Mouse (Mus musculus): Measurements from ENCODE around the gene Bloc1s6. TPM values are rescaled to one million over a fixed set of nuclear protein-coding genes. Genes with fewer than 3 reads are reported as not detected.

Gene Bloc1s6
- 10 to 100 TPM; 36.3 to 66.5 TPM for polyA plus RNA-seq (2017; shearing (Covaris generic))

- ATAC-seq, result peak; percentile 88
Observed at GRCm38 (mm10) chr2:122737894-122738830, at the start of gene Bloc1s6. Bloc1s6 (plus strand) TSS chr2:122738503.

DNA sequence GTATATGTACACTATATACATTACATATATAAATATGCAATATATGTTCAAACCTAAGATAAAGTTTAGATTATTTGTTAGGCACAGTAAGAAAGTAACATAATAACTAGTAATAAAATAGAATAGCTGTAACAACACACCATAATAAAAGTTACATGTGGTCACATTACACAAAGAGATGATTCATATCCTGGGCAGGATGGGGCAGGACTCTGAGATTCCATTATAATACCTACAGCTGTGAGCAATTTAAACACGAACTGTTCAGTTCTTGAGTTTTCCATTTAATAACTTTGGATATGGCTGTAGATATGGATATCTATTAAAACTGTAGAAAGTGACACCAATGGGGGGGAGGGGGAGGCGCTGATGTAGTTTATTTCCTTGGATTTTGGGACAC, 40.8 kb upstream of the Bloc1s6 start:
- no peak for ATAC-seq

DNA sequence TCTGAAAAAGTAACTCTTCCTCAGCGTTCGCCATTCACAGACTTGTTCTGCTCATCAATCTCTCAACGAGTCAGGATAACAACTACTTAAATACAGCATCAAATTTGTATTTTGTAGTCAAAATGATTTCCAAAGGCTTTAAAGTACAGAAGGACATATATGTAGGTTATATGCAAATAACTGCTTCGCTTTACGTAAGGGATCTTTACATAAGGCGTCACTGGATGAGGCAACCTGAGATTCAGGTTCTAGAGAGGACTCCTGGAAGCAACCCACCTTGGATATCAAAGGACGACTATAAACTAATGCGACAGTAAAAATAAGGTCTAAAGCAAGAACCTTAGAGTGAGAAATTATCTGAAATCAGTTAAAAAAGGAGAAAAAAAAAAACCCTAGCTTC, 37.3 kb upstream of the Bloc1s6 start:
- no peak for ATAC-seq

- ATAC-seq, result peak; percentile 59
Observed at GRCm38 (mm10) chr2:122701871-122702180, 36.5 kb upstream of the Bloc1s6 start.

- peak; percentile 65 for ATAC-seq
Observed at GRCm38 (mm10) chr2:122702181-122703036, 35.9 kb upstream of the Bloc1s6 start, which contains the start of gene Slc30a4. Slc30a4 (minus strand) TSS chr2:122702663.

GRCm38 (mm10) chr2:122704572-122704971, 33.7 kb upstream of the Bloc1s6 start:
- no peak for ATAC-seq

GRCm38 (mm10) chr2:122708080-122708479, 30.2 kb upstream of the Bloc1s6 start:
- no peak for ATAC-seq

- ATAC-seq, result no peak
Observed at GRCm38 (mm10) chr2:122709156-122709555, 29.1 kb upstream of the Bloc1s6 start.

- peak; percentile 34 for ATAC-seq
Observed at GRCm38 (mm10) chr2:122711911-122712310, 26.4 kb upstream of the Bloc1s6 start.

DNA sequence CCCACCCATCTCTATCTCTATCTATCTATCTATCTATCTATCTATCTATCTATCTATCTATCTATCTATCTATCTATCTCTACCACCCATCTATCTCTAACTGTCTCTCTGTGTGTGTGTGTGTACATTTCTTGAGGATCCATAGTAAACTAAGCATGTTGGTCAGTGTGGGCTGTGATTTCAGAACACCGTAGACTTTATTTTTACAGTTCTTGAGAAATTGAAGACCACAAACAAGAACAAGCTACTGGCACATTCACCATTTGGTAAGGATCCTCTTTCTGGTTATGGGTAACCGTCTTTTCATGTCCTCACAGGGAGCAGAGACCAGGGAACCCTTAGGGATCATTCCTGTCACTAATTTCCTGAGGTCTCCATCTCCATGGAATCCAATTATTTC, 25.5 kb upstream of the Bloc1s6 start:
- no peak for ATAC-seq

GRCm38 (mm10) chr2:122715148-122715692, 23.1 kb upstream of the Bloc1s6 start:
- no peak for ATAC-seq

- no peak for ATAC-seq
Observed at GRCm38 (mm10) chr2:122716301-122716842, 21.9 kb upstream of the Bloc1s6 start.

GRCm38 (mm10) chr2:122719232-122719631, 19.1 kb upstream of the Bloc1s6 start:
- no peak for ATAC-seq

GRCm38 (mm10) chr2:122720564-122720963, 17.7 kb upstream of the Bloc1s6 start:
- ATAC-seq, result no peak

GRCm38 (mm10) chr2:122725604-122726003, 12.7 kb upstream of the Bloc1s6 start:
- ATAC-seq, result no peak

GRCm38 (mm10) chr2:122731456-122731855, 6.8 kb upstream of the Bloc1s6 start:
- no peak for ATAC-seq

GRCm38 (mm10) chr2:122739023-122739422, 720 bp downstream of the Bloc1s6 start:
- peak; percentile 16 for ATAC-seq

DNA sequence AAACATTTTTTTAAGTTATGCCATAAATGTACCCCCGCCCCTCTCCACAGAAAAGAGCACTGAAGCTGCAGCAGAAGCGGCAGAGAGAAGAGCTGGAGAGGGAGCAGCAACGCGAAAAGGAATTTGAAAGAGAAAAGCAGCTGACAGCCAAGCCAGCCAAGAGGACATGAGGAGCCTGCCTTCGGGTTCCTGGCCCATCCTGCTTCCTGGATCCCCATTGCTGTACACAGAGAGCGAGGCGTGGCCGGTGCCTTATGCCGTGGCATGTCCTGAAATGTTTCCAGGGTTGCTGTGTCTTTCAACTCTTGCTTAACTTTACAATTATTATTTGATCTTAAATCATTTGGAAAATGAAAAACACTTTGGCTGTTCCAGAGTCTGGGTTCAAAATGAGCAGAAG, 8.2 kb downstream of the Bloc1s6 start:
- ATAC-seq, result no peak

GRCm38 (mm10) chr2:122753739-122754343, 15.5 kb downstream of the Bloc1s6 start:
- peak; percentile 93 for ATAC-seq

DNA sequence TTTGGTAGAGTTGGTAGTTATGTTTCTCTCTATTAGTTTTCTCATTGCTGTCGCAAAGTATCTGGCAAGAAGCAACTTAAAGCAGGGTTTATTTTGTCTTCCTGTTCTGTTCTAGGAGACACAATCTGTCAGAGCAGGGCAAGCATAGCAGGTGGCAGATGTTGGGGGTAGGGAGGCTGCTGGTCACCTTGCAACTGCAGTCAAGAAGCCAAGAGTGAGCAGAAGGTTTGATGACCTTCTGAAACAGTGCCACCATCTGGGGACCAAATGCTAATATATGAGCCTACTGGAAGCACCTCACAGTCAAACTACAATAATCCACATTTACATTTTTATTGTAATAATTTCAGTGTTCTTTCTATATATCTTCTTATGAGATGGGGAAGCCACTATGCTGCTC, 21.5 kb downstream of the Bloc1s6 start:
- ATAC-seq, result no peak

DNA sequence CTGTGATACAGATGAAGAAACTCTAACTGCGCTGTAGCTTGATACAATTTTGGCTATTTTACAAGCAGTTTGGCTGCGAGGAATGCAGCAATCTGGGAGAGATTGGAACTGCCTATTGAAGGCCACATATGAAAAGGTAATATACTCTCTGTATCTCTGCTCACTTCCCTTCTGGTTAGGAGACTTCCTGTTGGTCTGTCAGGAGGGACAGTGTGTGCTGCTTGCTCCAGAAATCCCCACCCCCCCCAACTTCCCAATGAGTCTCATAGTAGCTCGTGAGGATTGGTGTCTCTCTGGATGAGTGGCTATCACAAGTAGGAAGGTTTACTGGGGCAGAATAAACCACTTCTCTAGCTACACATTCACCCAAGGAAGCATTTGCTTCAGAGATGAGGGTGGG, 24.7 kb downstream of the Bloc1s6 start:
- no peak for ATAC-seq

- ATAC-seq, result peak; percentile 25
Observed at GRCm38 (mm10) chr2:122764526-122764925, 26.2 kb downstream of the Bloc1s6 start.
